Mouse (Mus musculus): ENCODE measurements around the gene Epas1. TPM values are rescaled to one million over a fixed set of nuclear protein-coding genes. Genes with fewer than 3 reads are reported as not detected.

The Epas1 gene
- polyA plus RNA-seq, 1 experiment = 28.0 TPM

- H3K27ac ChIP-seq (ENCODE audit: control insufficient read depth, insufficient read depth, low read depth, low read length, poor library complexity) = no peak overlapping the region
- H3K4me3 ChIP-seq (replicated peaks; ENCODE audit: control insufficient read depth, low read depth, low read length) = no peak overlapping the region
- TF ChIP-seq POLR2A (IDR thresholded peaks at IDR 0.05; ENCODE audit: borderline replicate concordance, control insufficient read depth, low read depth, low read length) (no peak), CTCF (IDR thresholded peaks at IDR 0.05; ENCODE audit: control insufficient read depth, insufficient read depth, low read length) (peak; percentile 34; the same call in 1 of the 2 replicates)
- 63% methylated on average over 7 of the region's 7 CpGs for WGBS
- no peaks in the 10 kb centered on the region for H3K4me1 ChIP-seq (ENCODE audit: control insufficient read depth, insufficient read depth, low read length)
Measured at GRCm38 (mm10) chr17:86743351-86743941, 10.1 kb upstream of the Epas1 start.

GRCm38 (mm10) chr17:86744943-86745342 lies 8.6 kb upstream of the Epas1 start:
- WGBS = 68% methylated on average over 6 of the region's 6 CpGs
- H3K4me3 ChIP-seq (replicated peaks; ENCODE audit: control insufficient read depth, low read depth, low read length) = no peak overlapping the region
- H3K27ac ChIP-seq (ENCODE audit: control insufficient read depth, insufficient read depth, low read depth, low read length, poor library complexity) = no peak overlapping the region
- H3K4me1 ChIP-seq (ENCODE audit: control insufficient read depth, insufficient read depth, low read length) = no peaks in the 10 kb centered on the region
- TF ChIP-seq CTCF (IDR thresholded peaks at IDR 0.05; ENCODE audit: control insufficient read depth, insufficient read depth, low read length) = no peak
- TF ChIP-seq POLR2A (IDR thresholded peaks at IDR 0.05; ENCODE audit: borderline replicate concordance, control insufficient read depth, low read depth, low read length) = no peak

GRCm38 (mm10) chr17:86751373-86751871 lies 2.1 kb upstream of the Epas1 start:
- WGBS = 80% methylated on average over 10 of the region's 10 CpGs
- TF ChIP-seq CTCF (IDR thresholded peaks at IDR 0.05; ENCODE audit: control insufficient read depth, insufficient read depth, low read length) (no peak), POLR2A (IDR thresholded peaks at IDR 0.05; ENCODE audit: borderline replicate concordance, control insufficient read depth, low read depth, low read length) (no peak)

GRCm38 (mm10) chr17:86753931-86754805 lies 668 bp downstream of the Epas1 start:
- Histone ChIP-seq H3K4me1 (ENCODE audit: control insufficient read depth, insufficient read depth, low read length) (no peaks in the 10 kb centered on the region), H3K27ac (ENCODE audit: control insufficient read depth, insufficient read depth, low read depth, low read length, poor library complexity) (no peak overlapping the region; the same call in 1 of the 2 replicates), H3K4me3 (replicated peaks; ENCODE audit: control insufficient read depth, low read depth, low read length) (peak overlapping the region; percentile 45)
- WGBS = under 1% methylated on average over 55 of the region's 55 CpGs
- no peak for TF ChIP-seq POLR2A (IDR thresholded peaks at IDR 0.05; ENCODE audit: borderline replicate concordance, control insufficient read depth, low read depth, low read length)
- TF ChIP-seq CTCF (IDR thresholded peaks at IDR 0.05; ENCODE audit: control insufficient read depth, insufficient read depth, low read length) = no peak

More at GRCm38 (mm10) chr17:86751373-86751871, 2.1 kb upstream of the Epas1 start:
- Histone ChIP-seq H3K27ac (ENCODE audit: control insufficient read depth, insufficient read depth, low read depth, low read length, poor library complexity) (no peak overlapping the region), H3K4me1 (ENCODE audit: control insufficient read depth, insufficient read depth, low read length) (no peaks in the 10 kb centered on the region), H3K4me3 (replicated peaks; ENCODE audit: control insufficient read depth, low read depth, low read length) (no peak overlapping the region)

GRCm38 (mm10) chr17:86754806-86755571 lies 1.5 kb downstream of the Epas1 start:
- 3% methylated on average over 52 of the region's 52 CpGs for WGBS
- H3K27ac ChIP-seq (ENCODE audit: control insufficient read depth, insufficient read depth, low read depth, low read length, poor library complexity) = no peak overlapping the region
- H3K4me1 ChIP-seq (ENCODE audit: control insufficient read depth, insufficient read depth, low read length) = no peaks in the 10 kb centered on the region
- H3K4me3 ChIP-seq (replicated peaks; ENCODE audit: control insufficient read depth, low read depth, low read length) = peak overlapping the region; percentile 30
- TF ChIP-seq CTCF (IDR thresholded peaks at IDR 0.05; ENCODE audit: control insufficient read depth, insufficient read depth, low read length) = no peak
- TF ChIP-seq POLR2A (IDR thresholded peaks at IDR 0.05; ENCODE audit: borderline replicate concordance, control insufficient read depth, low read depth, low read length) = no peak

GRCm38 (mm10) chr17:86755581-86756195 lies 2.2 kb downstream of the Epas1 start:
- no peaks in the 10 kb centered on the region for H3K4me1 ChIP-seq (ENCODE audit: control insufficient read depth, insufficient read depth, low read length)
- TF ChIP-seq CTCF (IDR thresholded peaks at IDR 0.05; ENCODE audit: control insufficient read depth, insufficient read depth, low read length) (no peak), POLR2A (IDR thresholded peaks at IDR 0.05; ENCODE audit: borderline replicate concordance, control insufficient read depth, low read depth, low read length) (no peak)
- H3K27ac ChIP-seq (ENCODE audit: control insufficient read depth, insufficient read depth, low read depth, low read length, poor library complexity) = no peak overlapping the region
- no peak overlapping the region for H3K4me3 ChIP-seq (replicated peaks; ENCODE audit: control insufficient read depth, low read depth, low read length)
- WGBS = 48% methylated on average over 11 of the region's 11 CpGs

- no peaks in the 10 kb centered on the region for H3K4me1 ChIP-seq (ENCODE audit: control insufficient read depth, insufficient read depth, low read length)
- H3K4me3 ChIP-seq (replicated peaks; ENCODE audit: control insufficient read depth, low read depth, low read length) = no peak overlapping the region
- 52% methylated on average over 2 of the region's 2 CpGs for WGBS
- no peak overlapping the region for H3K27ac ChIP-seq (ENCODE audit: control insufficient read depth, insufficient read depth, low read depth, low read length, poor library complexity)
- TF ChIP-seq POLR2A (IDR thresholded peaks at IDR 0.05; ENCODE audit: borderline replicate concordance, control insufficient read depth, low read depth, low read length) = no peak
- no peak for TF ChIP-seq CTCF (IDR thresholded peaks at IDR 0.05; ENCODE audit: control insufficient read depth, insufficient read depth, low read length)
Measured at GRCm38 (mm10) chr17:86757621-86758020, 4.1 kb downstream of the Epas1 start.

Data from bone marrow, adult 2 months (tissue).